Comparison of ENCODE assay signal across 8 mouse cellular contexts in genomic region chr1:93445111-93445821, GRCm38 (mm10). TPM values are rescaled to one million over a fixed set of nuclear protein-coding genes. Genes with fewer than 3 reads are reported as not detected.
DNase-seq lines count a peak whose midpoint lies in the region; ATAC-seq lines count a peak whose summit lies in the region.

No protein-coding gene starts in this region.

- H3K27me3 ChIP-seq in embryonic facial prominence, embryonic 15.5 days = no peaks in the 10 kb centered on the region
- no peaks in the 10 kb centered on the region for H3K27me3 ChIP-seq in heart, embryonic 10.5 days (ENCODE audit: insufficient read depth, poor library complexity, severe bottlenecking)
- no peaks in the 10 kb centered on the region for H3K27me3 ChIP-seq in kidney, embryonic 15.5 days

- peak overlapping the region; percentile 76 for H3K9ac ChIP-seq in embryonic facial prominence, embryonic 15.5 days
- H3K9ac ChIP-seq in kidney, embryonic 15.5 days = peak overlapping the region; percentile 91

- H3K36me3 ChIP-seq in embryonic facial prominence, embryonic 15.5 days = peaks cover 14% of the 10 kb centered on the region
- peaks cover 27% of the 10 kb centered on the region for H3K36me3 ChIP-seq in heart, embryonic 10.5 days
- peaks cover 19% of the 10 kb centered on the region for H3K36me3 ChIP-seq in kidney, embryonic 15.5 days

- no peaks in the 10 kb centered on the region for H3K9me3 ChIP-seq in embryonic facial prominence, embryonic 15.5 days (replicated peaks)
- H3K9me3 ChIP-seq in heart, embryonic 10.5 days = no peaks in the 10 kb centered on the region
- no peaks in the 10 kb centered on the region for H3K9me3 ChIP-seq in kidney, embryonic 15.5 days (replicated peaks)

- peak; percentile 92 for ATAC-seq in embryonic facial prominence, embryonic 15.5 days (ENCODE audit: insufficient number of reproducible peaks, low FRiP score, low TSS enrichment, low read depth)
- ATAC-seq in kidney, embryonic 15.5 days (replicated peaks; ENCODE audit: low FRiP score) = peak; percentile 95

- H3K4me2 ChIP-seq in embryonic facial prominence, embryonic 15.5 days (replicated peaks) = peak overlapping the region; percentile 54
- H3K4me2 ChIP-seq in kidney, embryonic 15.5 days = peak overlapping the region; percentile 71

- H3K4me1 ChIP-seq in embryonic facial prominence, embryonic 15.5 days = peaks cover 31% of the 10 kb centered on the region
- peaks cover 28% of the 10 kb centered on the region for H3K4me1 ChIP-seq in heart, embryonic 10.5 days
- peaks cover 31% of the 10 kb centered on the region for H3K4me1 ChIP-seq in kidney, embryonic 15.5 days

- under 1% methylated on average over 81 of the region's 84 CpGs for WGBS in embryonic facial prominence, embryonic 15.5 days
- WGBS in heart, embryonic 10.5 days = under 1% methylated on average over 79 of the region's 84 CpGs
- WGBS in kidney, embryonic 15.5 days = under 1% methylated on average over 61 of the region's 84 CpGs

- peak; percentile 71 for DNase-seq in 416B (ENCODE audit: low read depth)
- DNase-seq in adrenal gland, postnatal 36 days = peak; percentile 90 to 92
- peak; percentile 90 for DNase-seq in heart, embryonic 10.5 days (ENCODE audit: low spot score)
- DNase-seq in liver = peak; percentile 87
- peak; percentile 33 to 55 for DNase-seq in monocyte, adult 2 months (ENCODE audit: low read depth in 1 of 2, low spot score in 2 of 2)
- peak; percentile 59 to 66 for DNase-seq in spleen, postnatal 14 days (ENCODE audit: low spot score in 2 of 2)

- peak overlapping the region; percentile 66 for H3K4me3 ChIP-seq in embryonic facial prominence, embryonic 15.5 days (replicated peaks)
- H3K4me3 ChIP-seq in heart, embryonic 10.5 days = peak overlapping the region; percentile 81
- H3K4me3 ChIP-seq in kidney, embryonic 15.5 days (replicated peaks) = peak overlapping the region; percentile 96

- H3K27ac ChIP-seq in embryonic facial prominence, embryonic 15.5 days (replicated peaks) = peak overlapping the region; percentile 94
- peak overlapping the region; percentile 97 for H3K27ac ChIP-seq in heart, embryonic 10.5 days
- peak overlapping the region; percentile 97 for H3K27ac ChIP-seq in kidney, embryonic 15.5 days

RNA-seq across cellular contexts. Expression of gene Hdlbp, which starts 33.3 kb away (rescaled TPM):
- total RNA-seq in adrenal gland, postnatal 36 days (2021) = 100 to 1,000 TPM; 374 to 400 TPM
- polyA plus RNA-seq in embryonic facial prominence, embryonic 15.5 days (2015; fragmentation: Nextera tagmentation; extraction: Ambion mirVana) = 186 and 188 TPM in 2 replicates
- 141 and 168 TPM in 2 replicates for polyA plus RNA-seq in heart, embryonic 10.5 days (2016; fragmentation: Nextera tagmentation; extraction: Ambion mirVana)
- polyA plus RNA-seq in kidney, embryonic 15.5 days (2015; fragmentation: Nextera tagmentation; extraction: Ambion mirVana) = 154 and 158 TPM in 2 replicates

Comparison
In these comparisons a context has a peak if more than half of its experiments do, and no peak if none do; other contexts are left out.
1. Peak in every context shown above with its lines: DNase-seq, ATAC-seq, H3K4me3 ChIP-seq and H3K27ac ChIP-seq.